Mouse (Mus musculus) ovary, adult 18-20 months (tissue): Measurements from ENCODE around the gene Arhgap22.
A peak's percentile ranks its signal among the peaks of the same experiment; 100 is the strongest.

ENCODE experiments used
- DNase-seq: peaks from one replicate; pipeline ENCODE4 v3.0.0; 2022; ENCODE audit warnings: low spot score, mixed read lengths

Gene Arhgap22

DNA sequence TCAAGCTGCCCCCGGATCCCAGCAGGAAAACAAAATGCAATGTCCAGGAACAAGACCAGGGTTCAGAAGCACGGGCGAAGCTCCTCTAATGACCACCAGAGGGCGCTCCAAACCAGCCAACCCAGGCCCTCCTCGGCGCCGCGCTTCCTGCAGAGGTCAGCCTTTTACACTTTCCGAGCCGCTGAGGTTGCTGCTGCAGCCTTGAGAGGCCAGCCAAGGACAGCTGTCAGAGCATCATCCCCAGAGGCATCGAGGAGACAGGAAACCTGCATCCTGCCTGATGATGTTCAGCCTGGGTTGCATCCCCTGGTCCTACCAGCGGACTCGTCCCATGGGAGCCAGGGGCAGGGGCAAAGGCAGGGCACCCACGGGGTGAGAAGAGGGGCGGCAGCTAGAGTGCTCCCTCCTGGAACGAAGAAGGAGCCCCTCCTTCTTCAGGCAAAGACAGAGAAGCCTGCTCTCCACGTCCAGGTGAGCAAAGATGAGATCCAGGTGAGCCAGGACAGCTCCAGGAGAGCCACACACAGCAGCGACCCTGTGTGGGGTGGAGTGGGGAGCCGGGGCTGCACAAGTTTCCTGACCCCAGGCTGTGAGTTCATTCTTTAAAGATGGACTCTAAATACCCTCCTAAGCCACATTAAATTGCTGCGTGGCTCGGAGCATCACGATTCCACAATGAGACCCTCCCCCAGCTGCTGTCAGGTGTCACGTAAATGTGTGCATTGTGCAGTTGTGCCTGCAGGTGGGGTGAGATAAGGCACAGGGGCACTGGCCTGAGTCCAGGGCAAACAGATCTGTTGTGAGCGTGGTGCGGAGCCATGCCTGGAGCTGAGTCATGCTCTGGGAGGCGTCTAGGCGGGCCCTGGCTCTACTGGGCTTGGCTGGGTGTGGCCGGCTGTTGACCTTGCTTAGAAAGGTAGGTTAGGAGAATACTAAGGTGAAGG, at the start of gene Arhgap22:
Gene Arhgap22, plus strand, starts transcription at position 204 of the 944 bp plus-strand sequence.
- peak; percentile 57 for DNase-seq

DNA sequence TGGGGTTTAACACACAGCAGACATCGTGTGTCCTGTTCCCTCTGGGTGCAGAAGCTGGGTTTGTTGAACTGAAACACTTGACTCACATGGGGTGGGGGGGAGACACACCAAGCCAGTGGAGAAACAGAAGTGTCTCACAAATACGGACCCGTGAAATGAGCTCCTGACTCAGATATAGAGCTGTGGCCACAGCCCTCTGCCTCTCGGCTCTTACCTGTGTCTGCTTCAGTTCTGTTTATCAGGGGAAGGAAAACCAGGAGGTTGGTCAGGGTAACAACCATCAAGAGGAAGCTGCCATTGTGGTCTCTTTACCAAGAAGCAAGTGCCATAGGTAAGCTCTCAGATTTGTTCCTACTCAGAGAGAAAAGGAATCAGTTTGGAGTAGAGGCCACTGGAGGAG, 45.1 kb upstream of the Arhgap22 start:
- DNase-seq = no peak

DNA sequence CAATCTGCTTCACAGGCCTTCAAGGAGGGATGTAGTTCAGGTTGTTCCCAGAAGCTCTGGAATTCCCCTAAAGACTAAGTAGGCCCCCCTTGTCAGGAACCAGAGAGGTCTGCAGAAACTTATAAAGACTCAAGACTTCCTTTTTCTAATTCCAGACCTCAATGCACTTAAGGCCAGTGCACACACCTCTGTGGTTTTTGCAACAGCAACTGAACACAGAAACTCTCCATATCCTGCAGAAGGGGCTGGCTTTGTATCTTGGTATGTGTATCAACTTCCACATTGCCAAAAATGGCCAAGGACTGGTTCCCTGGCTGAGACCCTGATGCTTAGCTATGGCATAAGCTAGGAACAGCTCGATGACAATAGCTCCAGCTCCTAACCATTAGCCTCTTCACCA, 41.9 kb upstream of the Arhgap22 start:
- DNase-seq = no peak

DNA sequence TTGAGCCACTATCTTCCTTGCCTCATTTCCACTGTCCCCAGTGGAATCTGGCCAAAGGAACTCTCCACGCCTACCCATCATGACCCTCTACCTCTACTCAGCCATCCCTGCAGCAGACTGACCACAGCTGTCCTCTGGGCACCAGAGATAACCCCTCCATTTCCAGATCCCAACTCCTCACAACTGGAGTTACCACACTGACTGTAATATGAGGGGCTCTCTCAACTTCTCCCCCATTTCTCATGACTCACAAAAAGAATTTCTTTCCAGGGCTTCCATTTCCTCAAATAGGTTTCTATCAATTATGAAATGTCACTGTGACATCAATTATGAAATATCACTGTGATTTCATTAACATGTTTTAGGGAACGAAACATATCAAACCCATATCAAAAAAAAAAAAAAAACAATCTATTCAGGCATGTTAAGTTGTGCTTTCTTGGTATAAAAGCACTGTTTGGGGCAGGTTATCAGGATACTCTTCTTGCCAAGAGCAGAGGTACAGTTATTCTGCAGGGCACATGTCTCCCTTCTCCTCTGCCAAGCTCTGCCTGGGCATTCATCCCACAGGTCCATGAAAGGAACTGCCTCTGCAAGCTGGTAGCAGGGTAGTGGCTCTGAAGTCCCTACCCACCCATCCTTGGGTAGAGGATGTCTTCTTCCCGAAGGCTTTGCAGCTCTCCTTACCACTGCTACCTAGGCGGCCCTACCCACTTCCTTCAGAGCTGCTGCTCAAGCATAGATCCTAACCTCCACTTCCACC, 38.6 kb upstream of the Arhgap22 start:
- DNase-seq = no peak

DNA sequence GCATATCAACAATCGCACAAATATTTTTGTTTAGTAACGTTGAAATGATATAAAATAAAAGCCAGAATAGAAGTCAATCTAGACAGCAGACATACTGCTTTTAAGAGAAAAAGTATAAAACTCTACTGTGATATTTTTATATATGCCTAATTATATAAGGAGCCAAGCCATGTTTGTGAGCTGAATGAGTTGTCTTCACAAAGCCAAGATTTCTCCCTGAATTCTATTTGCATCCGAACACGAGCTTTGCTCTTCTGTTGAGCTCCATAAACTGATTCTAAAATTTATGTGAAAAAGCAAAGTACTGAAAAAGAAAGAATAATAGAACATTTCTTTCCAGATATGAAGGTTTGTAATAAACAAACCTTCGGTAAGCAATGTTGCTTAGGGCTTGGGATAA, 33.7 kb upstream of the Arhgap22 start:
- DNase-seq = no peak

DNA sequence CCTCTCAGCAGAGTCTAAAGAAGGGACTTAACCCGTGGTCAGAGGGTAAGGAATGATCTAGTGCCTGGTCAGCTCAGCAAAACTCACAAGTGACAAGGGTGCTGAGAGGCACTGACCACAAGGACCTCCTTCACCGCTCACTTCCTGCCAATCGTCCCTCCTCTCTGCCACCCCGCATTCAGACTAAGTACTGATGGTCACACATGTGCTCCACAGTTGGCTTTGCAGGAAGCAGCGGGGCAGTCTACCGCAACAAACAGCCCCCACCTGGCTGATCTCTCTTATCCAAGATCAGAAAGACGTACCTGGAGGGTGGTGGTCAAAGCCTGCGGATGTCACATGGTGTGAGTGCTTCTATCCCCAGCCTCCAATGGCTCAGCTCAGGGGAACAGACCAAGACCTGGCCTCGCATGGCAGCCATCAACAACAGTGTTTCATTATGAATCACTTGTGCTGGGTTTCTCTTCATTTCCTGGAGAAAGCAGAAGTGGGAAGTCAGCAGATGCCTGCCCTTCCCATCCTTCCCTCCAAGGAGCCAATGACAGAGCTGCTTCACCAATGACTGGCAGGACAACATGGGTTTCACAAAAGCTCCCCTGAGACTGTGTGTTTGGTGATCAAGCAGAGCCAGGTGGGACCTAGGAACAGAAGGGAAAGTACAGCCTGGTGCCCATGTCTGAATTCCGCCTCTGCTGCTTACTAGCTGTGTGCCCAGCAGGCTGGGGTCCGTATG, 28.6 kb upstream of the Arhgap22 start, which contains the start of gene Wdfy4:
Gene Wdfy4, minus strand, starts transcription at position 441 of the 733 bp plus-strand sequence.
- DNase-seq = no peak

DNA sequence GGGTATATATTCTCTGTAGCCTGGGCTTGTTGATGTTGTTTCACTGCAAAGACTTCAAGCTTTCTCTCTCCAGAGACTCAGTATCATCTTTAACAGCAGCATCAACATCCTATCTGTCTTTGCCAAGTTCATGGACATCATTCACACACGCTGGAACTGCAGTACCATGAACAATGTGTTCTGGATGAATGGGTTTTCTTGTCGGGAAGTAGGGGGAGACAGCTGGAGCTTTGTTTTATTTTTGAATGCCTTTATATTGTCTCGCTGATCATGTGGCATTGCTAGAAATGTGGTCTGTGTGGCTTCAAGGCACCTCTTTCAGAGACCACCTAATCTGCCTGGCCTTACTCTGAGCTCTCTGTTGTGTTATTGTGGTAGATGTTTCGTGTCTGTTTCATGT, 26.6 kb upstream of the Arhgap22 start:
- no peak for DNase-seq

DNA sequence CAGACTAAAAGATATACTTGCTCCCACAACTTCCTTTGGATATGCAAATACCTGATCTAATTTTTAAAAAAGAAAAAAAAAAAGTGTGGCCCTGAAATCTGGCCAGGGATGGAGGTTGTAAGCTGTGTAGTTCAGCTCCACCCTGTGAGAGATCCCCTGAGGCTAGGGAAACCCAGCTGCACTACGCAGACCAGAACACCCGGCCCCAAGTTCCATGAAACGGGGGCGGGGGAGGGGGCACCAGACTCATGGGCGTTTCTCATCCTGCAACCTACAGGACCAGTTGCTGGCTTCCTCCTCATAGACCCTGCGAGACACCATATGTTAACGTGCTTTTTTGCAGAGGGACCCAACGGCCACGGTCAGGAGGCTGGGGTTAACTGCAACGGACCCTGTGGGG, 24.6 kb upstream of the Arhgap22 start:
- DNase-seq = no peak

DNA sequence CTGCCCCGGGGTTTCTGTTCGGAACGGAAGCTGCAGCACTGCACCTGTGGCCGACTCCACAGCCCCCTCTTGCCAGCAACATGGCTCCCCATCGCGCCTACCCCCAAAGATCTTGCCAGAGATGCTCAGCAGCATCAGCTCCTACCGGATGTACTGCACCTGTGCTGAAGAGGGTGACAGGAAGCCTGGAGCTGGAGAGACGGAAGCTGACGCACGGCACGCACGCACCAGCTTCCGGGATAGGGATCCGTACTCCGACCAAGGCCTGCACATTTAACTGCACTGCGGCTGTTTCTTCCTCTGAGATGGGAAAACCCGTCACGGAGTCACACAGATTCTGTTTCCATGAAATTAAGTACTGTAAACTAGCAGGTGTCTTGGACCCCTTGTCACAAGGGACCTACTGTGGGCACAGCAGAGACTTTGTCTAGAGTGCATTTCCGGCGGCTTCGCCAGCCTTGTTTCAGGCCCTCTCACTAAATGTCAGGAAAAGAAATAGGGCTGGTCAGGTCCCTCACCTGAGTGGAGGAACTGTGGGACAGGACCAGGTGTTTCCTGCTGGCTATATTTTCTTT, 23.9 kb upstream of the Arhgap22 start:
- no peak for DNase-seq

DNA sequence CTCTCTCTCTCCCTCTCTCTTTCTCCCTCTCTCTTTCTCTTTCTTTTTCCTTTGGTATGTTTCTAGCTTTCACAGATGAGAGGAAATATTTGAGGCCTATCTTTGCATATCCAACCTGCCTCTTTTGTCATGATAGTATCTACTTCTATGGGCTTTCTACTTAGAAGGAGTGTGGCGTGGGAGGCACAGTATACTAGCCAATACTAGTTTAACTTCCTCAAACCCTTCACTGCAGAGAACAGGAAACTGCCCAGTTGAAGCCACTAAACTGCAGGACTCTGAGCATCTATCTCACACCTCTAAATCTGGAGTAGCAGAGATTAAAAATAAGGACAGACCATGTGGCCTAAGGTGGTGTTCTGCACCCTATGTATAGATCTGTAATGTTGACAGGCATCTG, 23.2 kb upstream of the Arhgap22 start:
- DNase-seq = no peak

DNA sequence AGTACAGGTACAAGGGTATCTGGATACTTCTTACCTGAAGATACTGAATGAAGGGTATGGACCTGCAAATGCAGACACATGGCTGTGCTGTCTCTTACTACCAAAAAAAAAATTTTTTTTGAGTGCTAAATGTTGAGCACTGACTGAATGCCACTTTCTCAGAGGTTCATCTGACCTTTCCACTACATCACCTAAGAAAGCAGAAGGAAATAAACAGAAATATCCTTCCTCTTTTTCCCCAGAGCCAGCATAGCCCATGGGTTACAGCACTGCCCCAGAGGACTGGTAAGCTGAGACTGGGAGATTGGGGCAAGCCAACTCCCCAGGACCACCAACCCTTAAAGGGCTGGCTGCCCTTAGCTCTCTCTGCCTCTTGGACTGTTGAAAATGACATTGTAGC, 20.1 kb upstream of the Arhgap22 start:
- no peak for DNase-seq

DNA sequence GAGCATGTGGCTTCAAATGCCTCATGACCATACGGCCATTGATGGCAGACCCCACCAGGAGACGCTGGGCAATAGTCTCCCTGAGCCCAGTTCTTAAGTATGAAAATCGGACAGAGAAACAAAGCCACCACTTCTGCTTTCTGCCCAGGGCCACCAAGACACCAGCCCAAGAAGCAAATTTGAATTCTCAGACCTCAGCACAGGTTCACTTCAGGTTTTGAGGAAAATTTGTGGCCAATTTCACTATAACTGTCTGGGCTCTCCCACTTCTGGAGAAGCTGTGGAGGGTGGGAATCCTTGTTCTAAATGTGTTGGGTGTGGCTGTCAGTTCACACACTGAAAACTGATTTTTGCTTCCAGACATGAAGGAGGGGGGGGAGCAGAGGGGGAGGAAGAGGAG, 19.6 kb upstream of the Arhgap22 start:
- DNase-seq = no peak

DNA sequence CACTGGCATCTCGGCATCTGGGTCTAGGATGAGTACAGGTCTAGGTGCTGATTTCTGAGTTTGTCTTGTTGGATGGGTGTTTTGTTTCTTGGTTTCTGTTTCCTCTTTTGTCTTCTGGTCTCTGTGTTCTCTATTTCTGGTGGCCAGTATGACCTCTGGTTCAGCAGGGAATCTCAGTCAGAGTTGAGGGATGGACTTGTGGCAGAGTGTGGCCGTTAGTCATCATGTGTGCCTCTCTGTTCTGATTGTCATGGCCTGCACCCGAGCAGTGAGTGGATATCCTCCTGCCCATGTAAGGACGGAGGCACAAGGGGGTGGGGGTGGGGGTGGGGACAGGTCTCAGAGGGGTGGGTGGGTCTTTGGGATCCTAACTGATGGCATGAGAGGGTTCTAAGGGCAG, 11.7 kb upstream of the Arhgap22 start:
- no peak for DNase-seq

DNA sequence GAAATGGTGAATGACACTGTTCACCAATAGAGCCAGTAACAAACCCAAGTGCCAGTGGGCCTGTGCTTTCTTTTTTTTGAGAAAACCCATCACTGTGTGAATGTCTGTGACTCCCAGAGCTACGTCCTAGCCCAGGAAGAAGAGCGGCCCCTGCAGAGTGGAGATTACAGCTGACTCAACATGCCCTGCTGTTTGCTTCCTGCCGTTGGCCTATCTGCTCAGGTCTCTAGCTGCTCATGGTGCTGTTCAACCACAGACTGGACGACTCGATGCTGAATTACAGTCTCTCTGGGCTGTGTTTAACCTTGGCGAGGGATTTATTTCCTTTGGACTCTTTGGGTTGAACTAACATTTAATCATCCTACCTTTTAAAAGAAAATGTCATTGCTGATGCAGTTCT, 10.9 kb upstream of the Arhgap22 start:
- no peak for DNase-seq

DNA sequence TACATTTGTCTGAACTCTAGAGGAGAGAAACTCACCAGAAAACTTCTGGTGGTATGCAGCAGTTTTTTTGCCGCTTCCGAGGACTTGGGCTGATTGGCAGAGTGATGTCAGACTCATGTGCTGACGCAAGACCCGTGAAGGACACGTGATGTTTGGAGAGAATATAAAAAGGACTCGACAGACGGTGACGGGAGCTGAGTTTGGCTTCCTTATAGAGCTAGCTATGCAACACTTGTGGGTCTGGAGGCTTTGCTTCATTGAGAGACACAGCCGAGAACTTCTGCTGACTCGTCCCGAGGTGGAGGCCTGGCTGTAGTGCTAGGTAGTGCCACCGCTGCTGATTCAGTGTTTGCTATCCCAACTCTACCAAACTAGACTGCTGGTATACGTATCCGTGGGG, 10.0 kb upstream of the Arhgap22 start:
- DNase-seq = no peak

DNA sequence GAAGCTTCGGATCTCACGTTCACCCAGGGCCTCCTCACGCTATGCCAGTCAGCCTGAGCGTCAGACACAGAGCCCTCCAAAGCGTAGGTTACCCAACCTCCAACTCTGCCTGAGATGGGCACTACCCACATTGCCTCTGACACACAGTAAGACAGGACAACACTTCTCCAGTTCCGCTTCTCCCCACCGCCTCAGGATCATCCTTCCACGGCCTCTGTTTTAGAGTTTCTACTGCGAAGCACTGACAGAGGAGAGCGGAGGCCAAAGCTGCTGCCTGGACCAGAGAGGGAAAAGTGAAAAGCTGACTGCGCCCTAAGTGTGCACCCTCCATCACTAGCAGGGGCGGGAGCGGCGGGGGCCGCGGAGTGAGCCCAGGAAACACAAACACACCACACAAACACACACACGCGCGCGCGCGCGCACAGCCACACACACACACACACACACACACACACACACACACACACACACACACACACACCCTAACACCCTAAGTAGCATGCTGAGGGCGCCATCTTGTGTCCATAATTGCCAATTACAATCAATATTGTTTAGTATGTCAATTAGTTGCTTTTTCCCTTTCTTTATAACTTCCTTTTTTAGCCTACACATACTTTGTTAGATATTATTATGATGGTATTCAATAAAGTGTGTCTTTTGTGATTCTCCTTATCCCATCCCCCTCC, 8.4 kb upstream of the Arhgap22 start:
- no peak for DNase-seq

DNA sequence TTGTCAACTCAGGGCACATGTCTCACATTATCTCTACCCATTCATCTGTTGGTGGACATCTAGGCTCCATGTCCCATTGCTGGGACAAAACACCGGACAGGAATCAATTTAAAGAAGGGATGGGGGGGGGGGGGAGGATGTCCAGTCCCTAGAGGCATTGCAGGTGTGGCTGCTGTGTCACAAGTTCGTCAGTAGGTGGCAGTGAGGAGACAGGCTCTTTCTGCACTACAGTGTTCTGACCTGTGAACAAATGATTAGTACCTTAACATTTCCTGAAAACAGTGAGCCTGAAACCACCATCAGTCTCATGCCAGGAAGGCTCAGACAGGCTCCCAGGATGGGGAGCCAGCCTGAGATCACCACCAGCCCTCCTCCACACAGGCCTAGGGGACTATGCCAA, 6.8 kb upstream of the Arhgap22 start:
- DNase-seq = no peak

DNA sequence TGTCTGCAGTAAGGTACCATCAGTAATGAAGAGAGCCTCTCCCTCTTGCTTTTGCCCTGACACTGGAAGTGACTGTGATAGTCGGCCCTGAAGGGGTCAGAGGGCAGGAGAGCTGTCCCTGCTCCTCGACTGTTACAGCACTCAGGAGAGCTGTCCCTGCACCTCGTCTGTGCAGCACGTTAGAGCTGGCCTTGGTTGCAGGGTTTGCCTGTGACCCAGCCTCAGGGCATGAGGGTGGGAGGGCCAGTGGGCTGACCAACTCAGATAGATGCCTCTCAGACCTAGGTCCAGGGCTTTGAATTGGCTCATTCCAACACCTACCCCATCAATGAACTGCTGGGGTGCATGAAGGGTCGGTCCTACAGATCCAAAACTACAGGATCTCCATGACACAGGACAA, 5.5 kb upstream of the Arhgap22 start:
- DNase-seq = no peak

DNA sequence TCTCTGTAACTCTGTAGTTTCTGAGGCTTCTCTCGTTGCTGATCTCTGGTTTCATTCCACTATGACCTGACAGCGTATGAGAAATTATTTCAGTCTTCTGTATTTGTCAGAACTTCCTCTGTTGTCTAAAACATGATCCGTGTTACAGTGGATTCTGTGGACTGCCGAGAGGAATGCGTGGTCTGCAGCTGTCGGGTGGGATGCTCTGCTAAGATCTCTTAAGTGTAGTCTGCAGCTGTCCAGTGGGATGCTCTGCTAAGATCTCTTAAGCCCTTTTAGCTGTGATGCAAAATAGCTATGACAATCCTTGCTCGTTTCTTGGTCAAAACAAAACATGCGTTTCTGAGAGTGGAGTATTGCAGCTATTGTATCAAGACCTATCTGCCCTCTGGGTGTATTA, 3.0 kb upstream of the Arhgap22 start:
- DNase-seq = no peak

DNA sequence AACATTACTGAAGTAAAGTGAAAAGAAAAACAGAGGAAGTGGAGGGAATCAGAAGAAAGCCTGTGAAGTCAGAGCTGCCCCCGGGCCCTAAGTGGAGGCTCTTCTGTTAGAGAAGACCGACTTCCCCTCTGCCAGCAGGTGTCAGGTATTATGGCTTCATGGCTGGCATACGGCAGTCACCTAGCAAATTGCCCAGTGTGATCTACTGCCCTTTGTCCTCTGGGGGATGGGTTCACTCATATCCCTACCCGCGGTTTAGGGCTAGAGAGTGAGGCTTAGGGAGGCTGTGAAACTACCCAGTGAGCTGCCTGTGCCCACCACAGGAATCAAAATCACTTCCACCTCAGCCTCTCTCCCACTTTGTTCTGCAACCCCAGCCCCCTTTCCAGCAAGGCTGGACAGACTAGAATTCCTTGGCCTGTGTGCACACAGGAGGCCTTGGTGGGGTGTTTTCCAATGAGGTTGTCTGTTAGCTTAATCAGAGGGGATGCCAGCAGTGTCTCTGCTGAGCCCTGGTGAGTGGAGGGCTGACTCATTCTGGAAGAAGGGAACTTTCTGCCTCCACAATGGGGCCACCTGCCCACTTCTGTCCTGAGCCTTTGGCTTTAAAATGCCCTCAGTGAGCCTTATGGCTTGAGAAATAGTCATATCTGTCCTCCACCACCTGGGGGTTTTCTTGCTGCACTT, 1.4 kb upstream of the Arhgap22 start:
- DNase-seq = no peak

DNA sequence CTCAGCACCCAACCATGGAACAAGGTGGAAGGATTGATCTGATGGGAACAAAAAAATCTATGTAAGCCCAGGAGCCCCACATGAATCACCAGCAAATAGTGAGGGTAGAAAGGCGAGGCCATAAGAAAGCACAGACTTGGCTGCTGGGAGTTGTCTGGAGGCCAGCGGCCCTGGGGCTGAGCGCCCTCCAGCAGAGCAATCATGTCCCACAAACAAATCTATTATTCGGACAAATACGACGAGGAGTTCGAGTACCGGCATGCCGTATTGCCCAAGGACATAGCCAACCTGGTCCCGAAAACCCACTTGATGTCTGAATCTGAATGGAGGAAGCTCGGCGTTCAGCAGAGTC, 892 bp upstream of the Arhgap22 start:
- no peak for DNase-seq
